Comparison of ENCODE assay signal across 18 mouse cellular contexts in genomic region chr5:103458411-103458810, GRCm38 (mm10). TPM values are rescaled to one million over a fixed set of nuclear protein-coding genes. Genes with fewer than 3 reads are reported as not detected.
DNase-seq lines count a peak whose midpoint lies in the region; ATAC-seq and TF ChIP-seq lines count a peak whose summit lies in the region.
"Had no signal": no experiment of that assay in that cellular context is flagged by ENCODE, and none has a peak within 500 bp of the region (broad histone marks: within the 10 kb centered on the region; RNA-seq: fewer than 3 reads in every experiment).

No protein-coding gene starts in this region.

- no peak for DNase-seq in heart, adult 9 months (ENCODE audit: low spot score in 2 of 2)
- no peak for DNase-seq in kidney, postnatal 0 days (ENCODE audit: low spot score)
- no peak for DNase-seq in kidney, adult 8-10 months
- peak; percentile 70 for DNase-seq in retina, postnatal 1 day
- DNase-seq in left cerebral cortex, adult 2 months (ENCODE audit: extremely low spot score in 1 of 2, low spot score in 2 of 2): no peak
- DNase-seq: adrenal gland, postnatal 10 days; B cell, adult 2 months; cerebellum, adult 11-12 months; kidney, postnatal 14 days; lung, postnatal 4 days had no signal

- H3K9ac ChIP-seq in heart, embryonic 12.5 days: peak overlapping the region; percentile 30; the same call in 1 of the 2 replicates
- no peak overlapping the region for H3K9ac ChIP-seq in kidney, postnatal 0 days (ENCODE audit: low read depth, low read length)
- no peak overlapping the region for H3K9ac ChIP-seq in embryonic facial prominence, embryonic 13.5 days
- H3K9ac ChIP-seq in intestine, embryonic 16.5 days (ENCODE audit: low read depth, low read length): no peak overlapping the region
- H3K9ac ChIP-seq: embryonic facial prominence, embryonic 12.5 days; heart, embryonic 15.5 days; limb, embryonic 13.5 days had no signal

- H3K27me3 ChIP-seq in heart, embryonic 12.5 days (replicated peaks): no peaks in the 10 kb centered on the region
- no peaks in the 10 kb centered on the region for H3K27me3 ChIP-seq in kidney, postnatal 0 days (ENCODE audit: insufficient read depth, low read length)
- H3K27me3 ChIP-seq in embryonic facial prominence, embryonic 13.5 days: no peaks in the 10 kb centered on the region
- no peaks in the 10 kb centered on the region for H3K27me3 ChIP-seq in intestine, embryonic 16.5 days (replicated peaks; ENCODE audit: control insufficient read depth, insufficient read depth, low read length)
- H3K27me3 ChIP-seq: embryonic facial prominence, embryonic 12.5 days; heart, embryonic 15.5 days; limb, embryonic 13.5 days had no signal

- H3K36me3 ChIP-seq in heart, embryonic 12.5 days: no peaks in the 10 kb centered on the region
- H3K36me3 ChIP-seq in kidney, postnatal 0 days (ENCODE audit: insufficient read depth, low read length): no peaks in the 10 kb centered on the region
- H3K36me3 ChIP-seq in embryonic facial prominence, embryonic 13.5 days: no peaks in the 10 kb centered on the region
- no peaks in the 10 kb centered on the region for H3K36me3 ChIP-seq in intestine, embryonic 16.5 days (ENCODE audit: control insufficient read depth, insufficient read depth, low read length)
- H3K36me3 ChIP-seq: embryonic facial prominence, embryonic 12.5 days; heart, embryonic 15.5 days; limb, embryonic 13.5 days had no signal

- peaks cover 18% of the 10 kb centered on the region for H3K4me1 ChIP-seq in heart, embryonic 12.5 days (replicated peaks)
- H3K4me1 ChIP-seq in kidney, postnatal 0 days (replicated peaks; ENCODE audit: insufficient read depth, low read length): peaks cover 9% of the 10 kb centered on the region; the same call in 1 of the 2 replicates
- peaks cover 9% of the 10 kb centered on the region for H3K4me1 ChIP-seq in embryonic facial prominence, embryonic 13.5 days
- H3K4me1 ChIP-seq in intestine, embryonic 16.5 days (ENCODE audit: control insufficient read depth, insufficient read depth, low read length): no peaks in the 10 kb centered on the region
- H3K4me1 ChIP-seq: embryonic facial prominence, embryonic 12.5 days; limb, embryonic 13.5 days had no signal

- no peak for TF ChIP-seq CTCF in kidney, postnatal 0 days (IDR thresholded peaks at IDR 0.05; ENCODE audit: low read depth)
- TF ChIP-seq CTCF in left cerebral cortex, adult 2 months (IDR thresholded peaks at IDR 0.05): no peak

- no peak overlapping the region for H3K27ac ChIP-seq in heart, embryonic 12.5 days (ENCODE audit: poor library complexity, severe bottlenecking)
- peak overlapping the region; percentile 0; the same call in 1 of the 2 replicates for H3K27ac ChIP-seq in kidney, postnatal 0 days
- H3K27ac ChIP-seq in embryonic facial prominence, embryonic 13.5 days: peak overlapping the region; percentile 44
- H3K27ac ChIP-seq in left cerebral cortex, adult 2 months: no peak overlapping the region
- H3K27ac ChIP-seq in intestine, embryonic 16.5 days (ENCODE audit: low read length): no peak overlapping the region
- H3K27ac ChIP-seq: embryonic facial prominence, embryonic 12.5 days; heart, embryonic 15.5 days; limb, embryonic 13.5 days had no signal

- ATAC-seq in heart, embryonic 12.5 days (ENCODE audit: insufficient number of reproducible peaks, low FRiP score): no peak
- no peak for ATAC-seq in kidney, postnatal 0 days (replicated peaks; ENCODE audit: low FRiP score, low read depth)
- no peak for ATAC-seq in embryonic facial prominence, embryonic 13.5 days (ENCODE audit: insufficient number of reproducible peaks, insufficient read depth, low FRiP score, low TSS enrichment, low read depth)
- ATAC-seq in intestine, embryonic 16.5 days: no peak; the same call in 1 of the 2 replicates
- ATAC-seq: inflammation-experienced regulatory T-cells, adult 6 months had no signal

- H3K4me3 ChIP-seq in heart, embryonic 12.5 days: no peak overlapping the region
- H3K4me3 ChIP-seq in kidney, postnatal 0 days (replicated peaks; ENCODE audit: low read depth, low read length): no peak overlapping the region
- H3K4me3 ChIP-seq in embryonic facial prominence, embryonic 13.5 days: no peak overlapping the region
- H3K4me3 ChIP-seq in left cerebral cortex, adult 2 months: no peak overlapping the region
- H3K4me3 ChIP-seq in intestine, embryonic 16.5 days (ENCODE audit: low read length): no peak overlapping the region
- H3K4me3 ChIP-seq: embryonic facial prominence, embryonic 12.5 days; heart, embryonic 15.5 days; limb, embryonic 13.5 days had no signal

- intact Hi-C loops in left cerebral cortex, adult 2 months (cut with DNase I): no loop called here

- H3K4me2 ChIP-seq in heart, embryonic 12.5 days: peak overlapping the region; percentile 42; the same call in 1 of the 2 replicates
- no peak overlapping the region for H3K4me2 ChIP-seq in kidney, postnatal 0 days (ENCODE audit: low read length)
- no peak overlapping the region for H3K4me2 ChIP-seq in embryonic facial prominence, embryonic 13.5 days
- no peak overlapping the region for H3K4me2 ChIP-seq in intestine, embryonic 16.5 days (ENCODE audit: low read depth, low read length)
- H3K4me2 ChIP-seq: embryonic facial prominence, embryonic 12.5 days; heart, embryonic 15.5 days; limb, embryonic 13.5 days; midbrain, embryonic 11.5 days had no signal

- 35% methylated on average over 8 of the region's 8 CpGs for WGBS in heart, embryonic 12.5 days
- WGBS in kidney, postnatal 0 days: 45% methylated on average over 8 of the region's 8 CpGs
- 39% methylated on average over 8 of the region's 8 CpGs for WGBS in embryonic facial prominence, embryonic 13.5 days
- 51% methylated on average over 8 of the region's 8 CpGs for WGBS in intestine, embryonic 16.5 days

- H3K9me3 ChIP-seq in heart, embryonic 12.5 days (replicated peaks): no peaks in the 10 kb centered on the region
- H3K9me3 ChIP-seq in kidney, postnatal 0 days (replicated peaks; ENCODE audit: low read length): no peaks in the 10 kb centered on the region
- no peaks in the 10 kb centered on the region for H3K9me3 ChIP-seq in embryonic facial prominence, embryonic 13.5 days
- H3K9me3 ChIP-seq in intestine, embryonic 16.5 days (ENCODE audit: control insufficient read depth, low read length): no peaks in the 10 kb centered on the region
- H3K9me3 ChIP-seq: embryonic facial prominence, embryonic 12.5 days; heart, embryonic 15.5 days; limb, embryonic 13.5 days had no signal

RNA-seq across cellular contexts. Expression of gene Ptpn13, which starts 33.4 kb away (rescaled TPM):
- polyA plus RNA-seq in heart, embryonic 12.5 days (2016; fragmentation: Nextera tagmentation; extraction: Ambion mirVana): 15.1 and 16.8 TPM in 2 replicates
- 20.4 and 20.8 TPM in 2 replicates for polyA plus RNA-seq in kidney, postnatal 0 days (2015; fragmentation: Nextera tagmentation; extraction: Ambion mirVana)
- 18.0 and 19.9 TPM in 2 replicates for polyA plus RNA-seq in embryonic facial prominence, embryonic 13.5 days (2015; fragmentation: Nextera tagmentation; extraction: Ambion mirVana)
- 10 to 100 TPM in 1 of 2 experiments, 1 to 10 TPM in 1; 9.6 to 10.5 TPM for total RNA-seq in left cerebral cortex, adult 2 months (2021)
- 3.1 and 3.2 TPM in 2 replicates for polyA plus RNA-seq in intestine, embryonic 16.5 days (2015; fragmentation: Nextera tagmentation; extraction: Ambion mirVana)

Comparison
In these comparisons a context has a peak if more than half of its experiments do, and no peak if none do; other contexts are left out.
1. H3K27ac ChIP-seq: peak in kidney, postnatal 0 days (single experiment) and embryonic facial prominence, embryonic 13.5 days (single experiment); none in heart, embryonic 12.5 days (single experiment), left cerebral cortex, adult 2 months (single experiment) and intestine, embryonic 16.5 days (single experiment).